Mouse (Mus musculus) monocyte, adult 59 days (primary cell): ENCODE data around the gene Bcl2a1d. TPM values are rescaled to one million over a fixed set of nuclear protein-coding genes. Genes with fewer than 3 reads are reported as not detected.

Experiments used
- total RNA-seq, 2 experiments: library from RNA; stranded (reverse); gene quantifications; one replicate each; pipeline ENCODE4 v1.2.4; 2023

Gene Bcl2a1d
- 10 to 100 TPM; 80.5 to 94.9 TPM for total RNA-seq

DNA sequence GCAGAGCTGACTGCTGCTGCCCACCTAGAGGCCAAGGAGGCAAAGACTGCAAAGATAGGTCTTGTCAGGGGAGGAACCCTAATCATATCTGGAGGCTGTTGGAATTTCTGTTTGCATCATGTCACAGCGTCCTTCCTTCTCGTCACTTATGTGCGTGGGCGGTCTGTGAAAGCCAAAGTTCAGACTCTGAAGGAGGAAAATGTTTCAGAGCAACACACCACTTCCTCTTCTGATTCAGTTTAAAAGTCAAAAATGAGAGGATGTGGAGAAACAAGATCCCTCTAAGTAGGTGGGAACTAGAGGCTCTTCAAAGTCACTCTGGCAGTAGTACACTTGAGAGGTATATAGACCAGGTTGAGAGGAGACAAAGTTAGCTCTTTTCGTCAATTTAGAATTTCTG, at the start of gene Bcl2a1d:
Gene Bcl2a1d, minus strand, starts transcription at position 187 of the 400 bp plus-strand sequence.

DNA sequence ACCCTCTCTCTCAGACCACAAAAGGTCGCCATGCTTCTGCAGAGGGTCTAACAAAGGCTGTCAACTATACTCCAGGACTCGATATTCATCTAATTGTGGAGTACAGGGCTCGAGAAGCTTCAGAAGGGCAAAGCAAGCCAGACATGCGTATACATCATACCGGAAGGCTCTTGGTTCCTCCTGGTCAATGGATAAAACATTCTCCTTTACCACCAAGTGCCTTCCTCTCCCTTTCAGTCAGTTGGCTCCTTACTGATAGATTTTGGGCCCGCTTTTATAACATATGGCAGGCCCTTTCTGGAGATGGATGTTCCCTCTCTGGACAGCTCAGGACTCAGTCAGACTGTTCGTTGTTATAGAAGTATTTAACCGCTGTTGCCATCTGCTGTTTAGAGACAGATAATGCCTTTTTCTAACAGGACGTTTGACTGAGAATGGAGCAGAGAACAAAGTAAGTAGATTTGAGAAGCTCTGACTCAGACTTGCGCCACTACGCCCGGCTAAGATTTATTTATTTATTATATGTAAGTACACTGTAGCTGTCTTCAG, 11.7 kb downstream of the Bcl2a1d start, which contains the start of gene Mthfsl:
Gene Mthfsl, minus strand, starts transcription at position 308 of the 549 bp plus-strand sequence.

Other genes starting within 250 kb of the Bcl2a1d start
- gene Syncrip, start 249.3 kb downstream of the Bcl2a1d start, total RNA-seq: 10 to 100 TPM; 67.2 to 89.2 TPM
- 1 to 10 TPM; 6.4 to 7.8 TPM for gene Zfp949, start 183.9 kb downstream of the Bcl2a1d start, total RNA-seq
- under 1 TPM in 1 of 2 experiments, not detected in 1; 0.82 TPM for gene Trim43a, start 151.0 kb downstream of the Bcl2a1d start, total RNA-seq
- gene Mthfsl, start 11.6 kb downstream of the Bcl2a1d start, total RNA-seq: 10 to 100 TPM; 68.1 to 78.9 TPM
- gene Trim43c, start 107.2 kb upstream of the Bcl2a1d start, total RNA-seq: not detected
- 100 to 1,000 TPM in 1 of 2 experiments, 10 to 100 TPM in 1; 83.6 to 103 TPM for gene Bcl2a1a, start 225.0 kb upstream of the Bcl2a1d start, total RNA-seq